Mouse (Mus musculus) G1E (cell line): ENCODE data around the gene Ovch2.

Experiments used
- CTCF ChIP-seq: IDR thresholded peaks from 2 replicates; pipeline ENCODE4 v1.5.1; 2012; ENCODE audit warnings: low read depth, low read length, inconsistent platforms, mixed read lengths
- GATA1 ChIP-seq: IDR thresholded peaks from 2 replicates; pipeline ENCODE4 v1.6.1; 2012; ENCODE audit warnings: borderline replicate concordance, low read length, inconsistent platforms, mixed read lengths
- GATA2 ChIP-seq: IDR thresholded peaks from 2 replicates; pipeline ENCODE4 v1.6.1; 2012; ENCODE audit warnings: low read depth, low read length, inconsistent platforms, borderline replicate concordance
- POLR2AphosphoS5 ChIP-seq: IDR thresholded peaks from 2 replicates; pipeline ENCODE4 v1.6.1; 2012; ENCODE audit warnings: low read depth, low read length, inconsistent platforms; ENCODE audit not compliant: insufficient replicate concordance
- TAL1 ChIP-seq: conservative IDR thresholded peaks from 2 replicates; pipeline ENCODE4 v1.6.1; 2012; ENCODE audit warnings: low read depth, low read length, inconsistent platforms, mixed read lengths

- no peak for TF ChIP-seq CTCF
- no peak for TF ChIP-seq GATA1
- no peak for TF ChIP-seq POLR2AphosphoS5
- TF ChIP-seq TAL1: no peak
- TF ChIP-seq GATA2: no peak
Observed at GRCm38 (mm10) chr7:107749270-107749669, 51.7 kb downstream of the Ovch2 start.
